Mouse (Mus musculus): ENCODE measurements around the gene Sorbs2.

The Sorbs2 gene

DNA sequence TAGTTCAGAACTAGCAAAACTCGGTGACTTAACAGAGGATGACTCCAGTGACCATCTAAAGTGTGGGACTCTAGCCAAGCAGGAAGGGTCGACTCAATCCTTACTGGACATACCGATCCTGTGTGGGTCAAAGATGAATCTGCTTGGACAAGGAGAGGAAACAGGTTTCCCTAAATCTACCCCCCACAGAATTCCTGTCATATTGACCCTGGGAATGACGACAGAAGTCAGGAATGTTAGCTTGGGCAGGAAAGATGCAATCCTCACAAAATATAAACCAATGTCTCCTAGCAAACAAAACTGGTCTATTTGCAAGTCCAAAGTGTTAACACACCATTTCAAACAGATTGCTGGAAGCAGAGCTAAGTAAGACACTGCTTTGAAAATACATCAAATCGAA lies 118.8 kb downstream of the Sorbs2 start:
- DNase-seq (ENCODE audit: low read depth), result no peak

DNA sequence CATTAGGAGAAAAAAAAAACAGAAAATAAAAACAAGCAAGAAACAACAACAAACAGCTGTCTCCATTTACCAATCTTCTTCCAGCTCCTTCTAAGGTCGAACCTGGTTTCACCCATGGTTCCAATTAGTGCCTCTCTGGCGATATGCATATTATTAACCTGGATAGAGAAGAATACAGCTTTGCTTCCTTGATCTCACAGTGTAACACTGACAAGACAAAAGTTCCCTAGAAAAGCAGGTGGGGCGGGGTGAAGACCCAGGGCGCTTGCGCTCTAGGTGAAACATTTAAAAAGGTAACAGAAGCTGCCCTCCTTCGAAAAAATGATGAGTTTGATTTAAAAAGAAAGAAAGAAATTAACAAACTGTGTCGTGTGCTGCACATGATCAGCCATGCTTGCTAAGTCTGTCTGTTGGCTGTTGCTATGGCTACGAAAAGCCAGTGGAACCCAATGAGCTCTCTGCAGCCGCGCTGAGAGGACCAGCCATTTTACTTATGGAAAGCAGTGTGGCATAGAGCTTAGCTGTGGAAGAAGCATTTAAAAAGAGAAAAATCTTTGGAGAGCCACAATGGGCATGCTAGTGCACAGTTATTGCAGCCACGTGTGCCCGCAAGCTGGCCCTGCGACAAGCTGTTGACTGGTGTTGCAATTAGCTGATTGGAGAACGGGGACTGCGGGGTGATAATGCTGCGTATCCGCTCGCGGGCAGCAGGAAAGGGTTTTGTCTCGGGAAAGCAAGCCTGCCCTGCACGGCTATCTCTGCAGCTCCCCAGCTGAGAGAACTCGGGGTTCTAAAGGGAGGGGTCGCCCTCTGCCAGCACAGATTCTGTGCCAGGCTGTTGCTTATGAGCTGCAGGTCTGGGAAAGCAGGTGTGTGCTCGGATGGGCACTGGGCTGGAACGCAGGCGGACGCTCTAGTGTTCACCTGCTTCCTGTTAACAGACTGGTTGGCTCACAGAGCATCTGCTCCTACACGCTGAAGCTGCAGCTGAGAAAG lies 120.0 kb downstream of the Sorbs2 start:
- peak; percentile 30 for DNase-seq (ENCODE audit: low read depth)

DNA sequence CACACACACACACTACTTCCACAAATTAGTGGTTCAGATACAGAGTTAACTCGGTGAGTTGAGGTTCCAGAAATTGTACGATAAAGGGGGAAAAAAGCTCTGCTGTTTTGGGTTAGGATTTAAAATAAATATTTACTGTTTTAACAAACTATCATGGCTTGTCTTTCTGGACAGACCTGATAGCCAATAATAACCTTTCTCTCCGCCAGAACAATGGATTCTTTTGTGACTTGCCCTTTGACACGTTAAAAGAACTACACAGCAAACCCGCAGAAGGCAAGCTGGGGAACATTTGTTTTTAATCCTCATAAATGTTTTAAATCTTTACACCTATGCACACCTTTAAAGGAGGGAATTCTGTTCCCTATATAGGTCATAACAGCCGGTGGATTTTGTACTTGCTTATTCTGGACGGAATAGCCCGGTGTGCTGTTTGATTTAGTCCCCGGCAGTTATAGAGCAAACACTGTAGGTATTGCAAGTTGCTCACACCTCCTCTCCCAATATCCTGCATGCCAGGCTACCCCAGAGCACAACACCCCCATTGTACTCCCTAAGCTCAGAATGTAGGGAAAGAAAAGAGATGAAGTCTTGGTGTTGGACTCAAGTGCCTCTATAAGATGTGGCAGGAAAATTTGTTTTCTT lies 121.0 kb downstream of the Sorbs2 start:
- DNase-seq (ENCODE audit: low read depth), result no peak

DNA sequence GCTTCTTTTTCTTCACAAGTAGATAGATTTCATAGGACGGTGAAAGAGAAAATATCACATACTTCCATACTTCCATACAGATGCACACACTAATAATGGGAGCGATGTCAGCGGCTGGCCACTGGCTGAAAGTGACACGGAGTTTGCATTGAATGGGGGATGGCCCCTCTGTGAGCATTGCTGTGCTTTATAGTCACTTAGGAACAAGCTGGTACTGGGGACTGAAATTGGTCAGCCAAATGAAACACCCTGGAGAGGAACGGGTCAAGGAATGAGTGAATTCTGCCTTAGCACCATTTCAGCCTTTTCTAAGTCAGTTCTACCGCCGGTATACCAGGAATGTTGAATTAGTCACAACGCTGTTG lies 121.5 kb downstream of the Sorbs2 start:
- DNase-seq (ENCODE audit: low read depth), result no peak

DNA sequence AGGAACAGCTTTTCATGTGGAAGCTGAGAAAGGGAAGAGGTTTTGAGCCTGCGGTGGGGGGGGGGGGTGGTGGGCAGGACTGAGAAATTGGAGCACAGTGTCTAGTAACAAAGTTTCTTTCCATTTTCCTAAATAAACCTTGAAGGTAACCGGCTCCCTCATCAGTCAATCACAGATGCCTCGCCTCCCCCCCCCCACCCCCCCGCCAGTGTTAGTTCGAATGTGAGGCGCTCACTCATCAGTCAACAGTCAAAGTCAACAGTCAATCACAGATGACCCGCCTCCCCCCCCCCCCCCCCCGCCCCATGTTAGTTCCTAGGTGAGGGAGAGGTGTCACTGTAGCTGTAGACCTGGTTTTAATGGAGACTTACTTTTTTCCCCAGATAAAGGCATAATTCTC lies 123.4 kb downstream of the Sorbs2 start:
- DNase-seq (ENCODE audit: low read depth), result no peak

DNA sequence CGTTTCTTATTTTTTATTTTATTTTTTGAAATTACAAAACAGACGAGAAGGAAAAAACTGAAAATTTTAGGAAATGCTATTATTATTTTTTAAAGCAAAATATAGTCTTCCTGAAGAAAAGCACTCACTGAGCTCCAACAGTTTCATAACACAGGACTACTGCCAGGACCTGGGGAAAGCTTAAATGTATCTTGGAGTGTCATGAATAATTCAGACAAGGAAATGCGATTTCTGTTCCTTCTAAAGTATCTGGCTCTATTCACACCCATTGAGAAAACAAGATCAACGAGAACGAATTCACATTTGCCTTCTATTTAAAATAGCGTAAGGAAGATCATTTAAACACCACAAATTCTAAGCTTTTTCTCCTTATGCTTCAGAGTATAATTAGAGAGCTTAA lies 127.6 kb downstream of the Sorbs2 start:
- no peak for DNase-seq (ENCODE audit: low read depth)

DNA sequence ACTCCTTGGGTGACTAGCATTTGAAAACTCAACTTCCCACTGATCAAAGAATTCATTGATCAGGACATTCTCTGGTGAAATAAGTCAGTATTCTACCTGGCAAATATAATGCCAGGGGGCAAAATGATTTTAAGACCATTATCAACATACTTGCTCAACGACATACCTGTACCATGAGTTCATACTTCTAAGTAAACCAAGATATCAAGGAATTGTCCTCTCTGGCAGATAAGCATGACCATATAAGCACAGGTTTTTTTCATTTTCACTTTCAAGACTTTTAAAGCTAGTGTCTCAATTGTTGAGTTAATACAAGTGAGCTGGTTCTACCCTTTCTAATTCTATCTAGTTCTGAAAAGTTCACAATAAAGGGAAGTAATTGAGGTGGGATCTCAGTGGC lies 130.2 kb downstream of the Sorbs2 start:
- no peak for DNase-seq (ENCODE audit: low read depth)

DNA sequence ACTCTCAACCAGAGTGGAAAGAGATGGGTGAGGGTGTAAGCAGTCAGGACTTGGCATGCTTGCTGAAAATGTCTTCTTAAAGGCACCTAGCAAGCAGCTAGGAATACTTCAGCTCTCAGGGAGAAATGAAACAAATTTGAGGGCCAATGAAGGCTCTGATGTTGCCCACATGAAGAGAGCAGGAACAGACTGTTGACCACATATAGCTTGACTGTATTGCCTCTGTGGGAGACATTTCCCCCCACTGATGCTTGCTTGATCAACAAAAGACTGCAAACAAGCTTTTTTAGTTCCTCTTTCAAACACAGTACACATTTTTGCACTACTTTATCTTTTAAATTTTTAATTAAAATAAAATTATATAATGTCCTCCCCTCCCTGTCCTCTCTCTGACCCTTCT lies 131.9 kb downstream of the Sorbs2 start:
- DNase-seq (ENCODE audit: low read depth), result no peak

DNA sequence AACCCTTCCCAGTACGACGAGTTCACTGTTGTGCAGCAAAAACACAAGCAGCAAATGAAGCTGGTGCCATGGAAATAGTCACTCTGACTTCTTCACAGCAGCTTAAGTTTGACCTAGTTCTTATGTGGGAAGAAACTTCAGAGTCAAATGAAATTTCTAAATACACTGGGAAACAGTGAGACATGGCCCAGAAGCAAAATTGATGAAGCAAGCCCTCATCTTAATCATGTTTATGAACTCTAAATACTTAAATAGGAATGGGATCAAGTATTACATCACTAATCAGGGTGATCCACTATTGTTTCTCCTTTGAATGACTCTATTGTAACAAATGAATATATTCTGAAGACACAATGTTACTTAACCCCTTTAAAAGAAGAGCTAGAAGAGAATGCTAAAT lies 137.1 kb downstream of the Sorbs2 start:
- no peak for DNase-seq (ENCODE audit: low read depth)

DNA sequence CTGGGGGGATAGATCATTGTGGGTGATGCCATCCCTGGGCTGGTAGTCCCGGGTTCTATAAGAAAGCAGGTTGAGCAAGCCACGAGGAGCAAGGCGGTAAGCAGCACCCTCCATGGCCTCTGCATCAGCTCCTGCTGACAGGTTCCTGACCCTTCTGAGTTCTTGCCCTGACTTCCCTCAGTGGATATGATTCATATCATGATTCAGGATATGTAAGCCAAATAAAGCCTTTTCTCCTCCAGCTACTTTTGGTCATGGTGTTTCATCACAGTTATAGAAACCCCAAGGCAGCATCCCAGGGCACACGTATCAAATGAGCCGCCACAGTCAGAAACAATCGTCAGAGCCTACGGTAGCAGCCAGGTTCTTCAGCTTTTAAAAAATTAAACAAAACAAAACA lies 141.5 kb downstream of the Sorbs2 start:
- DNase-seq (ENCODE audit: low read depth), result no peak

DNA sequence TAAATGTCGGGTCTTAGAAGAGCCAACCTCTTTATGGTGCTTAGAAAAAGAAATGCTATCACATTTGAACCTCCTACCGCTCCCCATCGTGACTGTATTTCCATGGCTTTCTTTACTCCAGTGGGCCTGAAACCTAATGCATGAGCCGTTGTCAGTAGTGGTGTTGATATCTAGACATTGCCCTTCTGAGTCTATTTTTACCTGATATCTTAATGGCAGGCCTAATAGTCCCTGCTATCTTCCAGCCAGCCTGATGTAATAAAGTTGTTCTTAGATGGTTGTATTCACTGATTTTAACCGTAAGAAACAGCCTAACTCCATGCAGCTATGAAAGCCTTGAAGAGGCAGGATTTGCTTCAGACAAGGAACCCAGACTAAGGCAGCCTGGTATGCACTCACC lies 142.4 kb downstream of the Sorbs2 start:
- no peak for DNase-seq (ENCODE audit: low read depth)

DNA sequence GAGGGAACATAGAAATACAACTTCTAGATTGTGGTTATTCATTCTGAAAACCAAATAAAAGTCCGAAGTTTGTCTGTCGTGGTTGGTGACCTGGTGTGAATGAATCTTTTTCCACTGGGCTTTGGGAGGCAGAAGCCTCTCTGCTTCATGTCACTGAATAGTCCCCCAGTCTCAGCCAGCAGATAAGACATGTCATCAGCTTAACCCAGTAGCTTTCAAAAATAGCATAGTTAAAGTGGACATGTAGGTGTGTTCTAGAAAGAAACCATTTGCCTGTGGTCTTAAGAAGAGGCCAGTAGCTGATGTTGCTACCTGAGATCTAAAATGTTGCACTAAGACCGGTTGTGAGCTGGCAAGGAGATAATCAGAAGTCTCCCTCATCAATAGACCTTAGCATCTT lies 150.4 kb downstream of the Sorbs2 start:
- DNase-seq (ENCODE audit: low read depth), result no peak

DNA sequence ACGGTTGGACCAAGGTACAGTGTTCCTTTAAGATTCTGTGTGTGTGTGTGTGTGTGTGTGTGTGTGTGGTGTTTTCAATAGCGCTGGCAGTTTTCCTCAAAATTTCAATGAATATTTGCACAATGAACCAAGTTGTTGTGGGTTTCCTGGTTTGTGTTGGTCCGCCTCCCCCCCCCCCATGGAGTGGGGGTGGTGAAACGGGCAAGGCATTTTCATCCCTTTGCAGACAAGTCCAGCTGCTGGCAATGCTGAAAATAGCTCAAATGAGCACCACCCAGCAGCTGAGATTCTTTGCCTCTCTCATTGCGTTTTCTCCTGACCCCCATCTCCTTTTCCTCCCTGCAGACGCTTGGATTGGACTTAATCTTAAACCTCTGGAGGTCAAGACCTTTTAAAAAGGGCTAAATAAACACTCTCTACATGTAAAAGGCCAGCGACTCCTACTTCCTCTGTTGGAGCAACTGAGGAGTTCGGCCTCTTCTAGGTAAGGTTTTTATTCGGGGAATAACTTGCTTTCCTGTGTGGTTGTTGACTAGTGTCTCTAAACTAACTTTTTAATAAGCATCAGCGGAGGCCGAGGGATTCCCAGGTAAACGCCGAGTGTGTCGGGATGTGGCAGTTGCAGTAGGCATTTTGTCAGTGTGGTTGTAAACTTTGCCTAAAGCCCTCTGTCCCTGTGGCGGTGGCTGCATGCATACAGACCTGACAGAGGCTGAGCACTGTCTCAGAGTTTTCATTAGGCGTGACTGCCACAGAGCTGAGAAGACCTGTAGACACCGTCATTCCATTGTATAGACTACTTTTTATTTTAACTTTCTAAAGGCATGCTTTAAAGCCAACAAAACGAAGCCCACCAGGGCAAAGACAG lies 151.1 kb downstream of the Sorbs2 start:
- DNase-seq (ENCODE audit: low read depth), result no peak

DNA sequence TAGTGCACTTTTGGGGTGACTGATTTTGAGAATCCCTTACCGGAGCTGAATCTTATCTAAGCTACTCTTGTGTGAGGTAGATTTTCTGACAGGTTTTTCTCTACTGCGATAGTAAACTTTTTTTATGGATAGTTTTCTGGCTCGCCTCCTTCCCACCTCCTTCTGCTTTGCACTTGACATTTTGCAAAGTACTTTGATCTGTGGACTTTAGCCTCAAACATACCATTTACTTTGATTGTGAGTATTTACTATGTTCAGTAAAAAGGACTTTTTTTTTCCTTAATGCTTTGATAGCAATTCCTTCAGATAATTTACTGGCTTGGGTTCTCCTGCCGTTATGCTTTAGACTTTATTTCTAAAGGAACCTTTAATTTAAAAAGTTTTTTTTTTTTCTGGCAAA lies 151.9 kb downstream of the Sorbs2 start:
- DNase-seq (ENCODE audit: low read depth), result no peak

DNA sequence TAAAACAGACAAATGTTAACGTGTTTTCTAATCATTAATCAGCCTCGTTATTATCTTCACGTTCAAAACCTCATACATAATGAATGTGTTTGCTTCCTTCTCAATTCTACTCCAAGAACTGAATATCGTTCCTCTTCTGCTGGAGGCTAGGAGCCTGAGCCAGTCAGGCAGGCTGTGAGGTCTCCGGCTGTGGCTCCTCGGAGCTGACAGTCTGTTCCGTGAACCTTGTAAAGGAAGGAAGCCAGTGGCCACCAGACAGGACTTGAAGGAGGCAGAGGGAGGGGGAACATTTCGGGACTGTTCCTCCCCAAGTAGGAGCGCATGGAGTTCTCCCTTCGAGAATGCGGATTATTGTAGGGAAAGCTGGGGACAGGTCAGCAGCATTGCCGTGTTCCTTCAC lies 153.0 kb downstream of the Sorbs2 start:
- DNase-seq (ENCODE audit: low read depth), result no peak

DNA sequence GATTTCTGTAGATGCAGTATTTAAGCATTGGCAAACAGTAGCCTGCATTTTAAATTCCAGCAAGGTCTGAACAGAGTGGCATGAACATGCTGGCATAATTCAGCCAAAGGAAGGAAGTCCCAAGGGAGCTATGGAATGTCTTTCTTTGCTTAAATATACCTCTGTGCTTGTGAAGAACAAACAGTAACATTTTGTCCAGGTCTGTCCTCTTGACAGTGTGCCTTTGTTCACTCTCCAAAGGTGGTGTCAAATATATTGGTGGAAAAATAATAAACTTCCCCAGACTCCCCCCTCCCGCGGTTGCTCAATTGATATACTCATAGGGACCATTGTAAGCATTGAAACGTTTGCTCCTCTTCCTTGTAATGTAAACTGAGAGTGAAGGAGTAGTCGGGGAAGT lies 154.0 kb downstream of the Sorbs2 start:
- DNase-seq (ENCODE audit: low read depth), result no peak

DNA sequence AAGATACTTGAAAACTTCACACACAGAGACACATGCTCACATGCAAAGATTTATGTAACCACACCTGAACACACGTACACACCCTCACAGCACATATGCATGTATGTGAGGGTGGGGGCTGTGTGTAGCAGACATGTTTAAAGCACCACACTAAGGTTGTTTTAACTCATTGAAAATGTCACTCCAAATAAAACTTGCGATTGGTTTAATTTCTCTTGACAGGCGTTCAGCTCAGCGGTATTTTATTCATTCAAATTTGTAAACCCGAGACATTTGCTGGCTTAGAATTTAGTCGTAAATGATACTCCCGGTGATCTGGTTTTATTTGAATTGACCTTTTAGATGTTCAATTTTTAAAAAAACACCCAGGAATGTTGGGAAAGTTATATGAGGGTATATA lies 158.6 kb downstream of the Sorbs2 start:
- DNase-seq (ENCODE audit: low read depth), result no peak

DNA sequence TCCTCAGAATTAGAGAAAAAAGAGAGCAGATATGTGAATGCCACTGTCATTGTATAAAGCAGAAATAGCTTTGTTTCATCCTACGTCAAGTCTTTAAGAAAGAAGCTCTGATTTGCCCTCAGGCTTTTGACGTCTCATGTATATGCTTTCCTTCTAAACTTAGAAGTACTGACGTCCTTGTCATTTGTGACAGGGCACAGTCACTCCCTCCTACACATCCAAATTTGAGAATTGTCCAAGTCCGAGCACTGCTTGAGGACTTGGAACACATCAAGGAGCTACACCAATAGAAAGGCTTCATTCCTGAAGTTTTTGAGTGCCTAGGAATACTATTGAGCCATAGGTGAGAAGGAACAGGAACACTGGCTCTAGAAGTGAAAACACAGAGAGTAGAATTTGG lies 165.6 kb downstream of the Sorbs2 start:
- no peak for DNase-seq (ENCODE audit: low read depth)

DNA sequence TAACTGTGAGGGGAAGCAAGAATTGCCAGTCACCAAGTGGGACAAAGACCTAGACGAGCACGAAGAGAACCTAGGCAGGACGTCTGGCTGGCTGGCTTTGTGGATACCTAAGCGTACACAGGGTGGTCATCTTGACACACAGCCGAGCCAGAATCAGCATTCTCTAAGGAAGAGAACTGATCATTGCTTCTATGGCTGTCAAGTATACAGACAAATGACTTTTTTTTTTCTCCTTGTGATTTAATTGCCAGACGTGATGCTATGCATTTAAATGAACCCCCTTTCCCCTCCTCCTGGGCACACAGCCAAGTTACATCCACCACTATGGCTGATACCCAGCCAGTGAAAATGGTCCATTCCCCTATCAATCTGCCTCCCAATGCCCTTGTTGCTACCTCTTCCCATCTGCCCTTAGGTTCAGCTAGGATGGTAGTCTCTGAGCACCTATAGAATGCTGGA lies 168.3 kb downstream of the Sorbs2 start:
- no peak for DNase-seq (ENCODE audit: low read depth)

DNA sequence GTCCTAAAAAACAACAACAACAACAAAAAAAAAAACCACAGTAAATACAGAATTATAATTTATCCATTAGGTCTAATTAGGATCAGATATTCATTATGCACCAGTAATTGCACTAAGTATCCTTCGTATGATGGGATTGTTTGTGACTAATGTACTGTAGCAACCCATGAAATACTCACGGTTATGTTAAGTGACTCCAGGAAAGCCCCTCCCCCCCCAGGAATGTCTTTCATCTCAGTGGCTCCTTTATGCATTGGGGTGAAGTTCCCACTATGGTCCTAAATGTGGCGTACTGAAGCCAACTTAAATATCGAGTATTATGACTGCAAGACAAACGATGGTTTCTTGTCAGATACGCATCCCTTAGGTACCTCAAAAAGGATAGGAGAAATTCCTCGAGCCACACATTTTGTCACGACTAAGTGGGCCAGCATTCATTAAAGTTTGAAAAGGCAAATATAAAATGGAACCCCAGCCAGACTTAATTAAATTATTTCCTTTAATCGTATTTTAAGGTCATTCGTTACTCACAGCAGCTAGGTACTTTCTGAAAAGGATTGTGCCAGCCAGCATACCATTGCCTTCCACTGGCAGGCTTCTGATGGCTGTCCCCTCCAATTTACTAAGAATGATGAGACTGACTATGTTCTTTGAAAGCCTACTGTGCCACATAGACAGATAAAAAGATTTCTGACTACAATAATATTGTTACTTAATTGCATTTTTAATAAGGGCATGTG lies 169.7 kb downstream of the Sorbs2 start:
- no peak for DNase-seq (ENCODE audit: low read depth)

DNA sequence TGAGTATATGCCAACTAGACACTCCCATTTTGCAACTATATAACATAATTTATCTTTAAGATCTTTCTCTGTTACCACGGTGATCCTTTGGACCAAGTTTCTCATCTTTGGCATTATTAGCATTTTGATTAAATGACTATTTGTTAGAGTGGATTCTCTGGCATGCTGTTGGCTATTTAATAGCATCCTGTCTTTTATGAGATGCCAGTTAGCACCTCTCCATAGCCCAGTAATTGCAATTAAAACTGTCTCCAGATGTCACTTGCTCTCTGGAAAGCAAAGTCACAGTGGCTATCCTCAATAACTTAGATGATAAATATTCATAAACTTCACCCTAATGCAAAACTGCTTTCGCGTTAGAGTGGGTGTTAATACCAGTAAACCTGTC lies 170.3 kb downstream of the Sorbs2 start:
- DNase-seq (ENCODE audit: low read depth), result no peak

DNA sequence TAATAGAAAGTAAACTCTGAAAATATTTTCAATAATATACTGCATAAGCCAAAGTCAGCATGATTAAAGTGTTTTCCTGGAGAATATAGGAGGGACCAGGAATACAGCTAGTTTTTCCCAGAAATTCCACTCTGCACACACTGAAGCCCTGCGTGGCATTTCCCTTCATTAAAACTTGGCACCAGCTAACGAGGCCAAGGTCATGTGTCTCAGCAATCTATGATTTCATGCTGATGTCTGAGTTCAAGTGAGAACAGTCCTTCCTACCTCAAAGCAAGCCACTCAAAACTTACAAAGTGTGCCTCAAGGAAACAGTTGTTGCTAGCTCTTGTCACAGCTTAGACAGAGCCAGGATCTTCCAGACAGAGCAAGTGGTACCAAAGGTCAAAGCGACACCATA lies 173.6 kb downstream of the Sorbs2 start:
- no peak for DNase-seq (ENCODE audit: low read depth)

Measured in c-Kit-positive CD71-negative TER-119-negative erythroid progenitor cells, embryonic 14.5 days (primary cell).